Mouse (Mus musculus) lung, postnatal 25 days (tissue): ENCODE measurements around the gene Cfap58.

ENCODE experiments used
- DNase-seq: peaks from one replicate; pipeline ENCODE4 v3.0.0; 2022; ENCODE audit warnings: low spot score

Cfap58 gene

DNA sequence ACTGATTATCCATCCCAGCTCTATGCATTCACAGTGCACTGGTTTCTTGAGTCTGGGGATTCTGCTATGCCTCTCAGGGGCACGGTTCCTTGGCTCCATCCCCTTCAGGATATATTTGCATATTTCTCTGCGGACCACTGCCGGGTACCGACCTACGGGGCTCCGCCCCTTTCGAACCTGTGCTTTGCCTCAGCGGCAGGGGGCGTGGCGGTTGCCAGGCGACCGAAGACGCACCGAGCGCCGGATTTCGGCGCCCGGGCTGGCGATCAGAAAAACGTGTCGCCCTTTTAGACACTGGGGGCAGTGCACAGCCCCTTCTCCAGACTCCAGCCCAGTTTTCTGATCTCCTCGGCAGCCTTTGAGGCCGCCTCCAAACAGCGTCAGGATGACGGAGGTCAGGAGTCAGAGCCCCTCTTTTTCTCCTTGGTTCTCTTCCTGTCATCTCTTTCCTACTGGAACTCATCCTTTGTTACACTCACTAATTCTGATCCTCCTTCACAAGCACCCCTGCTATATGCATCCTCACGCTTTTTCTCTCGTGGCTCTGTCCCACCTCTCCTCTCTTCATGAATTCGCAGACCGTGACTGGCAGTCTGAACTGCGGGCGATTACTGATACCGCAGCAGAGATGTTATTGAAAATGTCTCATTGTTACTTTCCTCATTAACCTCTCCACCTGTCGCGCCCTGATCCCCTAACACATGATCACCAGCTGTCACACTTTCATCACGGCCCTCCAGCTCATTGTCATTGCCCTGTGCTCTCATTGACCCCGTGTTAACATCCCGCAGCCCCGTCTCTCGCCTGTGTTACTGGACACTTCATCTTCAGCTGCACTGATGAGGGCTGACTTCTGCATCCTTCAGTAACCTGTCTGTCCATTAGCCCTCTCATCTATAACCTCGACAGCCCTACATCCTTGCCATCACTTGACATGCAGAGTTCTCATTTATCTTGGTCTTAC, at the start of gene Cfap58:
Cfap58 (plus strand) TSS at position 233 of the 964 bp plus-strand sequence.
- DNase-seq: peak; percentile 63

DNA sequence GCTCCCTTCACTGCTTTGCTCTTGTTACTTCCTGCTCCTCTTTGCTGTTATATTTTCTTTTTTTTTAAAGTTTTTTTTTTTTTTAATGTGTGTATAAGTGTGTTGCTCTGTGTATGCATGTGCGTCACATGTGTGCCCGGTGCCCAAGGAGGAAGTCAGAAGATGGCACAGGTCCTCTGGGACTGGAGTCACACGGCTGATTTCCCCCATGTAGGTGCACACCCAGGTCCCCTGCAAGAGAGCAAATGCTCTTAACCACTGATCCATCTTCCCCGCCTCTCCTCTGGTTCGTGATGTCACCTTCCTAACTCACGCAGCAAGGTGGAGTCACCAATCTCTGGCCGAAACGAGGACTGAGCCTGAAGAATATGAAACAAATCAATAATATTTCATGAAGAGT, 49.4 kb upstream of the Cfap58 start:
- DNase-seq: no peak

DNA sequence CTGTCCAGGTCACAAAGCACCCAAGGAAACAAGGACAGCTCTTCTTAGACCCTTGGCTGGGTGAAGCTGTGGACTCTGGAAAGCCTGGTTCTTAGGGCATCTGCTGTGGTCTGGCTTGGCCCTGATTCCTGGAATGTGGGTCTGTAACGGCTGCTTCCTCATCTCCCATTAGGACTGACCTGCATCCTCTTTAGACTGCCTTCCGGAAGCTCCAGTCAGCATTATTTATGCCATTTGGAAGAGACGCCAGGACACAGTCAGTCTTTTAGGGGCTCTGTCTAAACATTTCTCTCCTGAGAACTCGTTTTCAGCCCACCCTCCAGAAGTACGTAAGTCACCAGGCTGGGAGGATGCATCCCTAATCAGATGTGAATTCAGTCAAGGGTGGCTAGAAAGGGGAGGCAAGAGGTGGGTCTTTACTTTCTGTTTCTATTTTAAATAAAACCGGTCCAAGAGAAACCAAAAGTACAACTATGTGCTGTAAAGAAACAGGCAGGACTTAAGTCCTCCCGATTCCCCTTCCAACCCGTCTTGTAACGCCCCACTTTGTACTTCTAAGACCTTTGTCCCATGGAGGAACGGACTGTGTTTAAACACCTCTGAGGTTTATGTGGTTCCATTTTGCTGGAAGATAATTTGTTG, 46.9 kb upstream of the Cfap58 start:
- peak; percentile 44 for DNase-seq

DNA sequence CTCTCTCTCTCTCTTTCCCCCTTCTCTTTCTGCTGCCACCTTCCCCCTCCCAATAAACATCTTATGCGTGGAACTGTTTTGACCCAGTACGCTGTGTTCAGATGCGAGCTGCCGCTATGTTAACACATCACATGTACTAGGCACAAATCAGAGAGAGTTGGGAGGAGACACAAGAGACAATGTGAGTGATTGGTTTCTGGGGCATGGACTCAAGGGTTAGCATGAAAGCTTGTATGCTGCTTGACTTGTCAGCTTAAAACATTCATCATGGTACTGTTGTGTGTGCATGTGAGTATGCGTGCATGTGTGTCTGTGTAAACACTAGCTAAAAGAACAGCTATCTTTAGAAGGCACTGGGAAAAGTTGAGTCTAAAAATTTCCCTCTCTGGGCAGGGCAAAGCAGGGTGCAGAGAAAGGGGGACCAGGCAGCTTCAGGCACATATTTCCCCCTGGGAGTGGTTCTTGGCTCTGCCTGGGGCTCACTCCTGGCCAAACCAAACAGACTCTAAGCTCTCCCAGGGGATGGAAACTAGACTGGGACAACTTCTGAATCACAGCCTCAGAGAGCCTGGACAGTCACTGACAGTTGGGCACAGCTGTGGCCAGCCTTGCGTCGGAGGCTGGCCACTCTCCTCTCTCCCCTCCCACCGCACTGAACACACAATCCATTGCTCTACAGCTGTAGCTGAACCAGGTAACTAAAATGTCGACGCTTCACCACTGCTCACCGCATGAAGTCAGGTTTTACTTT, 45.7 kb upstream of the Cfap58 start:
- no peak for DNase-seq

DNA sequence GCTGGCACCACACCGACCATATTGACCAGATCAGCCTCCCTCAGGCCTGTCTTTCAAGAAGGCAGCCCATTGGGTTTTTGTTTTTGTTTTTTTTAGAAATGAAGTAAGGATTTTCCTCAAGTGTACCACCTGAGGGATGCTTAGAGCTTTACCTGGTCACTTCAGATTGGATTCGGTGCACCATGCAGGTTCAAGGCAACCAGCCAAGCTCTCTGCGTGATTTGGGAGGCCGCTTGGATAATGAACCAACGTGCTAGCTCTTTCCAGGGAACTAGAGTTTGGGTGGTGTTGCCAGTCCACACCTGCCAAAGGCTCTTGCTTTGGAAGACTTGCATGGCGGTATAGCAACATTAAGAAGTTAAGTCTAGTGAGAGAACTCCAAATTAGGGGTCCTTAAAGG, 44.4 kb upstream of the Cfap58 start:
- no peak for DNase-seq

DNA sequence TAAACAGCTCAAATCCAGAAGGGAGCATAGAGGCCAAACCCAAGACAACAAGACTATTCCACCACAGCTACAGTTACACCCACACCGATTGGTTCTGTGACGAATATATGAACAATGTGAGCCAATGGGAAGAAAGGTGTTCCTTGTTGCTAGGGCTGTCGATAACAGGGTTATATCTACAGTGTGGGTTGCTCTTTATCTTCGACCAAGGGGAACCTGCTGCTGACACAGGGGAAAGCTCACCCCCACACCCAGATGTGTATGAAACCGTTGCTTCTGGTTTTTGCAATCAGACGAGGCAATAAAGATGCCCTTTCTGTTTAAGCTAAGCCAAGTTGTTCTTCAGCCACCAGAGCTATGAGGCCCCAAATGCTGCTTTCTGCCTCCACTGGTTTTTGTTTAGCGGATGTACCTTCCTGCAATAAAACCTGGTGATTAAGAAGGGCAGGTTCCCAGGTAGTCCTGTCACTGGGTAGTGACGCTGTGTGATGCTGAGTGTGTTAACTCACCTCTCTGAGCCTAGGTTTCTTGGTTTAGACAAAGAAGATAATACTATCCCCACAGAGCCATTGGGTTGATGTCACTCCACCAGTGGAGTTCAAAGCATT, 38.9 kb upstream of the Cfap58 start:
- DNase-seq: no peak

DNA sequence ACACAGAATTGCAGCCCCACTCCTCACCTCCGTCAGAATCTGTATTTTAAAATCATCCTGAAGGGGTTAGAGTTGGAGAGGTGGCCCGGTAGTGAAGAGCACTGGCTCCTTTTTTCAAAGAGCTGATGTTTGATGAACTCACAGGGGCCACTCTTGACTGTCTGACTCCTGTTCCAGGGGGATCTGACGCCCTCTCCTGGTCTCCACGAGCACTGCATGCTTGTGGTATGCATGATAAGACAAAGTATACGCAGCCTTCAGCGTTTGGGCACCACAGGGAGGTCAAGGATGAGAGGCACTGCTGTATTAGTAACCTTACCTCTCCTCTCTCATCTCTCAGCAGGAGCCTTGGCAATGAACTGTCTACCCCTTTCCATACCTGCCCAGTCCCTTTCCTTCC, 37.5 kb upstream of the Cfap58 start:
- no peak for DNase-seq

DNA sequence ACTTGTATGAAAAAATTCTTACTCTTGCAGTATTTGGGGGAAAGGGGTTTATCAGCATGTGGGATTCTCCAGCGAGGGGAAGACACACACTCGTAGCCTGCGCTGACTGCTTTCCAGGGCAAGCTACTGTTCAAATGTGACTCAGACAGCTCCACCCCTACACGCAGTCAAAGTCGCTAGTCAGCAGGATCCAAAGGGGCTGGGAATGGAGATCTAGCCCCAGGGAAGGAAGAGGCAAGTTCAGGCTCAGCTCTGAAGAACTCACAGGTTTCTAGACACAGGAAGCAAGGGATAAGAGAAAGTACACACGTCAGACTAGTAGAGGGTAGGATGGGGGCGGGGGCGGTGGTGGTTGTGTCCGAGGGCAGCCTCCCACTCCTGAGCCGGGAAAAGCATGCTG, 36.9 kb upstream of the Cfap58 start:
- no peak for DNase-seq

DNA sequence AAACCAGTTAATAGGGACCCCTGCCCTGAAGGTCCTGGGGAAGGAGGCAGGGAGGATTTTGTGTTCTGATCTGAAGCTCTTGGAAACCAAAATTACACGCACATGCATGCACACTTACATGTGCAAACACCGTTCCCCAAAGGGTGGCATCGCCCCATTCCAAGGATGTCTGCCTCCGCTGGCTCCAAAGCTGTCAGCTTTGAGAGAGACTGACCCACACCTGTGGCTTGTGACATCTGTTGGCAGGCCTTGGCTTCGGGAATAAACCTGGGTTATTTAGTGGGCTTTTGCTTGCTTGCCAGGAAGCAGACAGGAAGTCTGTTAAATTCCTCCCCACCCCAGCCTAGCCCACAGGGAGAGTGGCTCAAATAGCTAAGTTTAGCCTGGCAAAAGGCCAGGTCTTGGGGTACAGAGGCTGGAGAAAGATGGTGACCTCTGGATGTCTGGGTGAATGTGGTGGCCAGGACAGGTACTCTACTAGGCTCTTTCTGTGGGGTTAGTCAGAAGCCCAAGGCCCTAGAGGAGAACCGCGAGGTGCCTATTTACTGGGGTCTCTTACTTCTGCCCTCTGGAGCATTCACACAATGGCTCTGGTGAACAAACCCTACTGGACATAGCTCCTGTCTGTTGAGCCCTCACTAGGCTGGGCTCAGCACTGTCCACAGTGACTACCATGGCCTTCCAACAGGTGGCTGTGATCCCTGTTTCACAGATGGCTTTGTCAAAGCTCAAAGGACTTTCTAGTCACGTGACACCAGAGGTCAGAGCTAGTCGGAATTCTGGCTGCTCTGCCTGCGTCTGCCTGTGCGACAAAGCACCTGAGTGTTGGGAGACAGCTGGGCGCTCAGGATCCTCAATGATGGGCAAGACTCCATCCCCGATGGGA, 34.9 kb upstream of the Cfap58 start:
- no peak for DNase-seq

DNA sequence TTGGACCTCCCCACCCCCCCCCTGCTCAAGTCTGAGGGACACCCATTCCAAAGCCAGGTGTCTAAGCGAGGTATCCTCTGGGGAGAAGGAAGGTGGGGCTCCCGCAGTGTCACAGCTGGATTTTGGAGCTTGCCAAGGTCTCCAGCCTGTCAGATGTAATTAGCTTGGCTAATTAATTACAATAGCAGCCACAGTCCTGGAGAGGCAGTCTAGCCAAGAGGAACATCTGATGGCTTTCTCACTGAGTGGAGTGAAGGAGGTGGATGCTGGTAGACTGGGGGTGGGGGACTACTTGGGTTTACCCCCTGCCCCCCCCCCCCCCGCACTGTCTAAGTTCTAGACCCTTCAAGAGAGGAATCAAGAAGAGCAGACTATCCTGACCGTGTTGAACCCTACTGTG, 33.8 kb upstream of the Cfap58 start:
- DNase-seq: no peak

DNA sequence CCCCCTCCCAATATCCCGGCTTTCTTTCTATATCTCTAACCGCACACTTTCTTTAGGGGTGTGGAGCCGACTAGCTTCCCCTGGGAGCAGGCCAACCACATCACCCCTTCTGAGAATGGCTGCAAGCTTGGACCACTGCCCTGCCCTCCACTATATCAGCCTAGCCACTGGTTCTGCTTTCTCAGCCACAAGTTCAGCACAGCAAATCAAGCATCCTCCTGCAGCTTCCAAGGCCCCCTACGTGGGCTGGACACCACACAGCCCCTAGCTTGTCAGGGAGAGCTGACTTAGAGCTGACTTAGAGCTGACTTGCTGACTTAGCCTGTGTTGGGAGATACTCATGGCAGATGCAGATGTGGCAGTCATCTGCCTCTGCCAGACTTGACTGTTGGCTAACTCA, 32.4 kb upstream of the Cfap58 start:
- no peak for DNase-seq

DNA sequence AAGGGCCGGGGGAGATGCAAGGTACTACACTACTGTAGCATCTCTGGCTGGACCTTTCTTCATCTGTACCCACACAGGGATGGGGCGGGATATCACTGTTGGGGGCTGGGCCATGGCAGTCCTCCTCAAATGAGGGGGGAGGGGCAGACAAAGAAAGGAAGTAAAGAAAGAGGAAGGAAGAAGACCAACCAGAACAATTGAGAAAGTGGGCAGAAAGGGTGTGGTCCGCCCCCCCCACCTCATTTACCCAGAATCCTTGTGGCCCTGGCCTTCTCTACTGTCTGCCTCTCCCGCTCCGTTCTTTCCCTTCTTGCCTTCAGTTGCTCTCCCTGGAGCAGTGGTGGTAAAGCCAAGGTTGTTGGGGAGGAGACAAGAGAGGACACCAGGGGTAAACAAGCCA, 31.9 kb upstream of the Cfap58 start:
- DNase-seq: no peak

DNA sequence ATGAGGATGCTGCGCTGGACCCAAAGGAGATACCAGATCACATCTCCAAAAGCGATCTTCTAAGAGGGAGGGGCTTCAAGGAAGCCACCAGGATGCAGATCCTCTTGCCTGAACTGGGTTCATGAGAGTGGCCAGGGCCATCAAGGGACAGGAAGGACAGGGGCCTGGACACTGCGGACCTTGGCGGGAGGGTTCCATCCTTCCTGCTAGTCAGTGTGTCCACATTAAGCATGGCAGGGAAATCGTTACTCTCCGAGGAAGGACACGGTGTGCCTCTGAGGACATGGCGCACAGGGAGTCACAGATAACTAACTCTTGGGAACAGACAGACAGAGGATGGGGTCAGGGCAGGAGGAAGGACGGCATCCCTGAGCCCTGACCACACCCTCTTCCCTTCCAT, 29.9 kb upstream of the Cfap58 start:
- DNase-seq: no peak

DNA sequence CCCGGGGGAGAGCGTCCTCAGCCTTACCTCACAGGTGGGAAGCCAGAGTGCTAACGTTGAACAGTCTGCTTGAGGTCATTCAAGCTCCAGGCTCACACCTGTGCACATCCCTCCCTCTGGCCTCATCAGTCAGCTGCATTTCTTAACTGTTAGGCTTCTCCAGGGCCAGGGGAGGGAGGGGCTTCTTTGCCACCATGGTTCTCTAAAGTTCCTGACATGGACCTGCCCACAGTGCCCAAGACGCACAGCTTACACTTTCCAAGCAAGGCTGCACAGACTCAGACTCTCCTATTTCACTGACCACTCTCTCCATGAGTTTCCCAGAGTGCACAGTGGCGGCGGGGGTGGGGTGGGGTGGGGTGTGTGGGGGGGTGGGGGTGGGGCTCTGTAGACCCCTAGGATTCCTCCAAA, 28.5 kb upstream of the Cfap58 start:
- DNase-seq: no peak

DNA sequence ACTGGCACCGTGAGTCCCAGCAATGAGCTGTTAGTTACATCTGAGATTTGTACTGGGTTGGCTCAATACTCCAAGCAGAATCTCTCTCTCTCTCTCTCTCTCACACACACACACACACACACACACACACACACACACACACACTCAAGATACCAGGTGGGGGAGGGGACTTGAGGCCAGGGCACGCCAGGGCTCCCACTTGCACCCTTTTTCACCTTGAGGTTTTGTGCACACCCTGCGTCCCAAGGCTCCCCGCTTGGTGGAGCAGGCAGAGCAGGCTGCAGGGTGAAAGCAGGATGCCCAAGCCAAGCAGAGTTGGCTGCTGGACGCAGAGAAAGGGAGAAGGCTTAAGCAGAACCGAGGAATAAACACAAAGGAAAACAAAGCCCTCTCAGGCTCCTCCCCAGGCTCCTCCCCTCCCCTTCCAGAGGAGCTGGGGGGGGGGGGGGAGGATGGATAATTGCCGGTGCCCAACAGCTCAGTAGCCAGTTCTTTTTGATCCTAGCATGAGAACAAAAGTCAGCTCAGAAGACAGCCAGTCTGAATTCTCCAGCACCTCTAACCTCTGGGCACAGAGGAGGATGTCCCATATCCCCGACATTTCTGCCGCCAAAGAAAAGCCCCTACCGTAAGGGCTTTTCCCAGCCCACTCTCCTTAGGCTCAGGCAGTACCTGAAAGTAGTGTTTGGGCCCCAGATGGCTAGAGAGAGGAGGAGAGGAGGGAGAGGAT, 27.9 kb upstream of the Cfap58 start:
- DNase-seq: no peak

DNA sequence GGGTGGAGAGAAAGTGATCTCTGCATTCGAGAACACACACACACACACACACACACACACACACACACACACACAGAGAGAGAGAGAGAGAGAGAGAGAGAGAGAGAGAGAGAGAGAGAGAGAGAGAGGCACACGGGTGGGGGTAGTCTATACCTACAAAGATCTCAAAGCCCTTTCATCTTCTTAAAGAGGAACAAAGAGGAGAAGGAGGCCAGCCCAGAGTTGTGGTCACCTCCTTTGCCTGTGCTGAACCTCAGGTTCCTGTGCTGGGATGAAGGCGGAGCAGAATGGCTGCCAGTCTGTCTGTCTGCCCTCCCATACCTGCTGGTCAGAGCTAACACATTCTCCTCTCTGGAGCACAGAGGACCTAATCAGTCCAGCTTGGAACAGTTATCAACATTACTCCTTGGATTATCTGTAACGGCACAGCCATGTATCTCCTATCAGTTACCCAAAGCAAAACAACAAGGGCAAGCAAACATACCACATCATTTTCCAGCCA, 27.3 kb upstream of the Cfap58 start:
- no peak for DNase-seq

DNA sequence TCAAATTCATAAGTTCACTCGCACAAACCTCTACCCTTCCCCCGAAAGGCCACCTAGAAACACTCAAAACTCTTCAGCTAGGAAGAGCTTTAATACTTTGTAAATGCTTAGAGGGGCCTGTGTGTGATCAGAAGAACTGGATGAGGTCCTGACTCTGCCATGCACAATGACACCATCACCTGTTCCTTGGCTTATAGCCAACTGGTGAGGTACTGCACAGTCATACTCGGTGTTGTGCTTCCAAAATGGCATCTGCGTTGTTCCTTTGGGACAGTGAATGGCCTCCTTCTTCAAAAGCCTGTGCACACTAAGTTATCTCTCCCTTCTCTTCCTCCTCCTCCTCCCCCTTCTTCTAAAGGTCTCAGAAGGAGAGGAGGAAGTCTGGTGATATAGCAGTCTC, 26.7 kb upstream of the Cfap58 start:
- DNase-seq: no peak

DNA sequence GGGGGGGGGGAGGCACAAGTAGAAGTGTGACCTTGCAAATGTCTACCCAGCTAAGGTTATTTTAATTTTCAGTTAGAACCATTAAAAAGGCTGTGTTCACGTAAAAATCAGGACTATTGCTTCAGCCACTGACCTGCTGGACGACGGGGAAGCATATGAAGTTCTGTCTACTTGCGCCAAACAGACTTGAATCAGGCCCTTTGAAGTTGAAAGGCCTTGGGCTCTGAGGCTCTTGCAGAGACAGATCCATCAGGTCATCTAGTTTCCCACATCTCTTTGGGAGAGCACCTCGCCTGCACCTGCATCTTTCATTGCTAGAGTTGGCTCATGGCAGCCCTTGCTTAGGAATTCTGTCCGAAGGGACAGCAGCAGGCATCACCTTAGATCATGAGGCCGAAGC, 24.1 kb upstream of the Cfap58 start:
- DNase-seq: no peak

DNA sequence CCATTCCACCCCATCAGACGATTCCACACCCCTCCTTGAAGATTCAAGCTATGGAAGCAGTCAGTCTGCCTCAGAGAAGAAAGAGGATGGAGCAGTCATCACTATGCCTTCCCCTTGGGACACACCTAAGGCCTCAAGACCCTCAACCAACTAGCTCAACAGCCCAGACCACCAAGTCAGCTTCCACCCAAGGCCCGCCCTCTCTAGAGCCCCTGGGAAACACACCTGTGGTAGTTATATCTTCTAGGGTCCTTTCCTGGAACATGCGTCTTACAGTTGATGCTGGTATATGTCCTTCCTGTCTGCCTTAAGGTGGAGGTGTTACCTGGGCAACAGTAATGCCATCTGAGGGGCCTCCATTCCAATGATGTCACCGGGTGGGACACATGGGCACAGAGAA, 23.3 kb upstream of the Cfap58 start:
- no peak for DNase-seq

DNA sequence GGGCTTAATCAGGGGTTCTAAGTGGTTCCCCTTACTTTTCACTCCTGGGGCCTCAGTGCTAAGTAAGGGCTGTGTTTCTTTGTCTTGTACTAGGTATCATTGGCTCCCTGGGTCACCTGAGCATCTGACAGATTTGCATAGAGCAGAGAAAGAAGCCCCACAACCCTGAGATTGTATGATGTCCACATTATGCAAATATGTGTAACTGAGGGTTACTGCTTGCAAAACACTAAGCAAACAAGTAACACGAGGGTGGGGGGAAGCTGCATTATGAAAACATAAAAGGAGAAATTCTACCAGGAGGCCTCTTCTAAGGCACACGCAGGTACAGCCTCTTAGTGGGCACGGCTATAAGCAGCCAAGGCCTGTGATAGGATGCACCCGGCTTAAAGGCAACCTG, 22.2 kb upstream of the Cfap58 start:
- no peak for DNase-seq

DNA sequence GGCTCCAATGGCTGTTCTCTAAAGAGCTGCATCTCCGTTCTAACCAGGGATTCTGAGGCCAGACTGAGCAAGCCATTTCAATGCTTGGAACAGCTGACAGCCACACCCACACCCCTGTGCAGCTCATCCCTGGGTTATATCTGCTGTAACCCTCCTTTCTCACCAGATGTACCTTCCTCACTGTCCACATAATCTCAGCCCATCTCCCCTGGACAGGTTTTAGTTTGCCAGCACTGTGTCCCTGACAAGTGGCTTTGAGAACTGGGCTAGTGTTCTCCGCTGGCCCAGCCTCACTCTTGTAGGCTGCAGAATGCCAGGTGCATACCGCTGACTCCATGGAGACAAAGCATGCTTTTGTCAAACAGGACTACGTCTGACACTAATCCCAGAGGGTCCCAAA, 20.1 kb upstream of the Cfap58 start:
- no peak for DNase-seq
